Mouse (Mus musculus) heart, postnatal 14 days (tissue): ENCODE measurements around the gene Mylk. TPM values are rescaled to one million over a fixed set of nuclear protein-coding genes. Genes with fewer than 3 reads are reported as not detected.
A peak's percentile ranks its signal among the peaks of the same experiment; 100 is the strongest.

ENCODE experiments used
- DNase-seq, 2 experiments: peaks; one replicate each; pipeline ENCODE4 v3.0.0; 2021 to 2022
- intact Hi-C: fragments of 180-260 bp; cut with DNase I; formaldehyde crosslinking; loops from one replicate; pipeline ENCODE4 v1.15.1; 2025
- total RNA-seq, 2 experiments: library from RNA; stranded (reverse); gene quantifications; 2 replicates each; pipeline ENCODE4 v1.2.3; 2021

The Mylk gene
- total RNA-seq, 2 experiments from 2014 or later, result 37.2 to 37.9 TPM

- intact Hi-C loops, result no loop called here
- DNase-seq, result no peak
Observed at GRCm38 (mm10) chr16:34834477-34834876, 89.5 kb downstream of the Mylk start.

DNA sequence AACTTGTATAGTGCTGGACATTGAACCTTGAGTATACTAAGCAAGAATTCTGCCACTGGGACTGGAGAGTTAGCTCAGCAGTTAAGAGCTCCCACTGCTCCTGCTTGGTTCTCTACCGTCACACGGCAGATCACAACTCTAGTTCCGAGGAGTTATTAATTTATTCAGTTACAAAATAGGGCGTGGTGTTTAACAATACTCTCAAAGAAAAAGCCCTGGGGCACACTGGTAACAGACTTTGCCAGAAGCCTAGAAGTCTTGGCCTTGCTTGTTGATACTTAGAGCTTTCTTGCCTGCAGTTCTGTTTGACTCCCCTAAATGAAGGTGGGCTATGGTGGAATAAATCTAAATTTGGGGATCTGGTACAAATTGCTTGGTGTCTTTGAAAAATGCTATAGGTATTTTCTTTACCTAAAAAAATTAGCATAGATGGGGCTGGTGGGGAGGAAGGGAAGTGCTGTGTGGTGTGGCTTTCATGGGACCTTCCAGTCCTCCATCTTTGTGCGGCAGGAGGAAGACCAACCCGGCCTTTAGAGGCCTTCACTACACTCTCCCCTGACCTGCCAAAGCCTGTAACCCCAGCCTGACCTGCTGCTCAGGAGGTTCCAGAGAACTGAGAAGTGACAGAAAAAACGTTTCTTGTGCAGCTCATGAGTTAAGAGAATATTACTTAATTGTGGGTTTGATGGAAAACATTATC lies 94.1 kb downstream of the Mylk start:
- no peak for DNase-seq
- intact Hi-C loops, result no loop called here

DNA sequence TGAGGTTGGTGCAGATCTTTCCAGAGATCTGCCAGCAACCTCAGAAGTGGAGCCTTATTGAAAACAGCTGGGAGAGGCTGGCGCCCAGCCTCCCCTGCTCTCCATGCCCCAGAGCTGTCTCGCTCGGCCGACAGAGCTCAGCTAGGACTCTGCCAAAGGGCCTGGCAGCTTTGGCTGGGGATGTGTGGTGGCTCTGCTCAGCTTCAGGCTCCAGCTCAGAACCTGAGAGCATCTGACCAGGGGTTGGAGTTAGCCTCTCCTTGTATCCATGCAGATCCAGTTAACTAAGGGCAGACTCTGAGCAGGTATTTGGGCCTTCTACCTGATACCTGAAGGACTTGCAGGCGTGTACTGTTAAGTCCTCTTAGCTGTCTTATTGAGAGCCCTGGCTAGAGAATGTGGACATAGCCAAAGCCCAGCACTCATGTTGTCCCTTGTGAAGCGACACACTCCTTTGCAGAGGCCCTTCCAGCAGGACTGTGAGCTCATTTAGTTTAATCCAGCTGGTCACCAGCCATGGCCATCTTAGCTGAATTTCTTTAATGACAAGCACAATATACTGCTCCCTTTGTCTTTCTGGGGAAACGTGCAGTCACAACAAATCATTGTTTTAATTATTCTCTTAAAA lies 94.8 kb downstream of the Mylk start:
- peak; percentile 8 to 18 for DNase-seq

DNA sequence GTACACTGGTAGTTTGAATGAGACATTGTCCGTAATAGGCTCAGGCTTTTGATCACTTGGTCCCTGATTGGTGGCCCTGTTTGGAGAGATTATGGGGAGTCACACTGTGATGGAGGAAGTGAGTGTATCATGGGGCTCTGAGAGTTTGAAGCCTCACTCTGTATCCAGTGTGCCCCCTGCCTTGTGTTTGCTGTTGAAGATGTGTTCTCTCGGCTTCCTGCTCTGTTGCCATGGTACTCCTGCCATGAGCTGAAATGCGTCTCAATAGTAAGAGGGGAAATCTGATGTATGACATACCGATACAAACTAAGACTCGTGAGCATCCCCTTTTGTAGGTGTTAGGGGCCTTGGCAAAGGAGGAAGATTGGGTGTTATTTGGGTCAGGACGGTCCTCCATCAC lies 99.8 kb downstream of the Mylk start:
- intact Hi-C loops, result no loop called here
- no peak for DNase-seq

More for the DNA sequence above, 94.8 kb downstream of the Mylk start:
- intact Hi-C loops, result no loop called here

DNA sequence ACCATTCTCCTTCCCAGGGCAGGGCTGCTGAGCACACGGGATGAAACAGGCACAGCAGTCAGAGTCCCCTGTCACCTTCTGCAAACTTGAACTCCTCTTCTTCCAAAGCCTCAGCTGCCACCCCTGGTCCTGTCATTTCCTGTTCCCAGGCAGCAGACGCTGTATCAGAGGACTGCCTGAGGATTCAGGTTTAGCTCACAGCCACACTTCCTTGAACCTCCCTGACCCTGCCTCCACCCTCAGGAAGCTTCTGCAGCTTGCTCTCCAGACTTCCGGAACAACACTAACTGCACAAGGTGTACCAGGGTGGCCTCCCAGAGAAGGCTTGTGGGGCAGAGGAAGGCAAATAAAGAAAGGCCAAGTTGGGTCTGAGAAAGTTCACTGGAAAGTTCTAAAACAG lies 102.6 kb downstream of the Mylk start:
- intact Hi-C loops, result no loop called here

GRCm38 (mm10) chr16:34854066-34854465 lies 109.1 kb downstream of the Mylk start:
- intact Hi-C loops, result no loop called here
- DNase-seq, result no peak

More for the DNA sequence above, 102.6 kb downstream of the Mylk start:
- no peak for DNase-seq

GRCm38 (mm10) chr16:34855136-34855535 lies 110.1 kb downstream of the Mylk start:
- no peak for DNase-seq
- intact Hi-C loops, result no loop called here

- intact Hi-C loops, result no loop called here
- no peak for DNase-seq
Observed at GRCm38 (mm10) chr16:34855751-34856150, 110.7 kb downstream of the Mylk start.

GRCm38 (mm10) chr16:34857631-34858030 lies 112.6 kb downstream of the Mylk start:
- no peak for DNase-seq
- intact Hi-C loops, result no loop called here

- intact Hi-C loops, result no loop called here
- DNase-seq, result no peak
Observed at GRCm38 (mm10) chr16:34860761-34861160, 115.8 kb downstream of the Mylk start.

DNA sequence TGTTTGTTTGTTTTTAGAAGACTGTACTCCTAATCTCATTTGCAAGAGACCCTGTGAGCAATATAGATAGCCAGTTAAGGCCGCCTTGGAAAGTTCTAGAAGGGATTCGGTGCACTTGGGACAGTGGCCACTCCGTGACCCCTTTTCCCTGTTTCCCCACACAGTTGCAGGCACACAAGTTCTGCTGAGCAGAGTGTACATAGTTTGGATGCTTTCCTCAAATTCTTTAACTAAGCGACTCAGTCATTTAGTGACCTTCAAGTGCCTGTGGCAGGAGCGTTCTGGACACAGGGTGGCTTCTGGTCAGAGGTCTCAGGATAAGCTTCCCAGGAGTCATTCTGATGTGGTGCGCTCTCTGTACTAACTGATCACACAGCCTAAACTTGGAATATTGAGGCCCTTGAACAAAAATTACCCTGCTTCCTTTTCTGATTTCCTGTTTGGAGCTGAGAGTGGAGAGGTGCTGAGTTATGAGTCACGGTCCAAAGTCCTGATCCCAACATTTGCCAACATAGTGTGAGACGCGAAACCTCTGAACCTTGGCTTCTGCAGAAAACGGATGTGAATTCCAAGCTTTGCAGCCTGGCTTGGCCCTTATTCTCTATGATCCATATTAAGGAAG lies 116.8 kb downstream of the Mylk start:
- intact Hi-C loops, result no loop called here
- no peak for DNase-seq

DNA sequence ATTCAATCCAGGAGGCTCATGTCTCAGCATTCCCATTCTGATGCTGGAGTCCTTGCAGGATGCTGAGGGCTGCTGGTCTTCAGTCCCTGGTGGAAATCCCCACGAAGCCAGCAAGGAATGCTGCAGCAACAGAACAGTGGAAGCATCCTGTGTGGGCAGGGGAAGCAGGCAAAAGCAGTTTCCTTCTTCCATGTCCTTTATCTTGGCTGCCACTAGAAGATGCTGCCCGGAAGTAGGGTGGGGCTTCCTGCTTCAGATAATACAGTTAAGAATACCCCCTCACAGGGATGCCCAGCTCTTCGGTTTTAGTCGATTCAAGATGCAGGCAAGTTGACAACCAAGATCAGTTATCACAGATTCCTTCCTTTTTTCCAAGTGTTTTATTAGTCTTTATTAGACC lies 120.4 kb downstream of the Mylk start:
- no peak for DNase-seq

DNA sequence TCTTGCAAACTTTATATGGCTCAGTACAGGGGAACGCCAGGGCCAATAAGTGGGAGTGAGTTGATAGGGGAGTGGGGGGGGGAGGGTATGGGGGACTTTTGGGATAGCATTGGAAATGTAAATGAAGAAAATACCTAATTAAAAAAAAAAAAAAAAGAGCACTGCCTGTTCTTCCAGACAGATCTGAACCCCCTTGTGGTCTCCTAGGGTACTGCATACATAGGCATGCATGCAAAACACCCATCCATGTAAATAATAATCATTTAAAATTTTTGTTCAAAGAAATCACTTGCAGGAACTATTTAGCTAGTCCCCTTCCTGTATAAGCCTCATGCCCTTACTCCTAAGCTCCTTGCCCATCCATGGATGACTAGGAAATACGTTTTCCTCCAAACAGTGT lies 122.2 kb downstream of the Mylk start:
- DNase-seq, result no peak

More for the DNA sequence above, 120.4 kb downstream of the Mylk start:
- intact Hi-C loops, result no loop called here

GRCm38 (mm10) chr16:34880031-34880778 lies 135.2 kb downstream of the Mylk start:
- intact Hi-C loops, result no loop called here
- DNase-seq, result no peak

More for the DNA sequence above, 122.2 kb downstream of the Mylk start:
- intact Hi-C loops, result no loop called here

DNA sequence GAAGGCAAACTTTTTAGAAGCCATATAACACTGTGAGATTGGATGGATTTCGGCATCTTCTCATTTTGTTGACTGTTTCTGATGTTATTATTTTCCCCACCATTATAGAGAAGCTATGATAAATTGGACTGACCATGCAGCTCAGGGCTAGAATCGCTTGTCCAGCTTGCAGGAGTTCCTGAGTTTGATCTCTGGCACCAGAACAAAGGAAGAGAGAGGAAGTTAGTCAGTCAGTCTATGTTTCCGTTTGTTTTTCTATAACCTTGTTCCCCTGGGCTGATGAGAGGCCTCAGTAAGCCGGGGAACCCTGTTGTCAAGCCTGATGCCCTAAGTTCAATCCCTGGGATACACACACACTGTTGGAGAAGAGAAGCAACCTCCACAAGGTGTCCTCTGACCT lies 135.8 kb downstream of the Mylk start:
- no peak for DNase-seq
- intact Hi-C loops, result no loop called here

DNA sequence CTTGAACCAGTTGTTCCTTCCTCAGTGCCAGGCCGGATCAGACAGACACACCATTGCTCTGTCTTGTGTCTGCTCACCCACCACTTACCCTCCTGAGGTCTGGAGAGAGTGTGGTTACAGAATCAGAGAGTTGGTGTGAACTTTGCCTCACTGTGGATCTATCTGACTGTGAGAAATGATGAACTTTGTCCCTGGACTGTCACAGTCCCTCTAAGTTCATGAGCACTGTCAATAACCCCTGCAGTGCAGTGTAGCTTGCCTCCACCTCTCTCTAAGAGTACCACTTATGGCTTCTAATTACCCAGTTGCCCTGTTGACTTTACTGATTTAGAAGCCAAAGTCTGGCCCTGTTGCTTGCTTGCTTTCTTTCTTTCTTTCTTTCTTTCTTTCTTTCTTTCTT lies 142.0 kb downstream of the Mylk start:
- intact Hi-C loops, result no loop called here

DNA sequence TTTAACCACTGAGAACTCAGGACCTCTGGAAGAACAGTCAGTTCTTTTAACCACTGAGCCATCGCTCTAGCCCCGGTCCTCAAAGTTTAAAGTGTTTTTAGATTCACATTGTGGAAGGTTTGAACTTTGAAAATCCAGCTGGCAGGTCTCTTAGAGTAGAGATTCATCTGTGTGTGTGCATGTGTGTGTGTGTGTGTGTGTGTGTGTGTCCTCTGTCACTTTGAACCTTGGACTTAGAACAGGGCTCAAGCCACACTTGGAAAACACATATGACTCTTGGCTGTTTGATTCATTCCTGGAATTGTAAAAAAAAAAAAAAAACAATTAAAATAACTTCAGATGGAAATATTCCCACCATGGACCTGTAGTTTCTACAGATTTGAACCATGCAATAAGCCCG lies 149.0 kb downstream of the Mylk start:
- DNase-seq, result no peak
- intact Hi-C loops, result no loop called here

More for the DNA sequence above, 142.0 kb downstream of the Mylk start:
- DNase-seq, result no peak

DNA sequence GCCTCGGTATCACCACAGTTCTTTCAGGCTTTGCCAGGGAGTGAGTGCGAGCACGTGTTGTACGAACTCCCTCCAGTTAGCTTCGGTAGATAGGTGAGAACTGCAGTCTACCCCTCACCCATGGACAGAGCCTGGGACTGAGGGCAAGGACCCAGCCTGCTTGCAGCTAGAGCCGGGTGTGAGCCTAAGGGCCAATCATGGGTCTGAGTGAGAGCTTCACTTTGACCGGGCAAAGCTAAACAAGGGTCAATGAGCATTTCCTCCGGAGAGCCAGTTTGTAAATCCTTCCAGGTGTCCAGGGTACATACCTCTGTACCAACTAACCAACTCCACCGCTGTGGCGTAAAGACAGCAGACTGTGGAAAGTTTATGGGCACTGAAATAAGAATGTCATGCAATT lies 150.9 kb downstream of the Mylk start:
- intact Hi-C loops, result no loop called here
- DNase-seq, result no peak

DNA sequence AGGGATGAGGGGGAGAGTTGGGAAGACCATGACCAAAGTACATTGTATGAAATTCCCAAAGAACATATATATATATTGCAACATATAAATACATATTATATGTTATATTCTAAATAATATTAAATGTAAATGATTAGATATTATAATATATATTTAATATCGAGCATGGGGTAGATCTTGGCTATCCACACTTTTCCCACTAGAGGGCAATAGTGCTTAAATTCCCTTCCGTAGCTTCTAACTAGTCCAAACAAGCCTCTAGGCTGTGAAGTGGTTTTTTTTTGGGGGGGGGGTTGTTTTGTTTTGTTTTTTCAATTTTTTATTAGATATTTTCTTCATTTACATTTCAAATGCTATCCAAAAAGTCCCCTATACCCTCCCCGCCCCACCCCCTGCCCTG lies 152.0 kb downstream of the Mylk start:
- intact Hi-C loops, result no loop called here
- DNase-seq, result no peak

DNA sequence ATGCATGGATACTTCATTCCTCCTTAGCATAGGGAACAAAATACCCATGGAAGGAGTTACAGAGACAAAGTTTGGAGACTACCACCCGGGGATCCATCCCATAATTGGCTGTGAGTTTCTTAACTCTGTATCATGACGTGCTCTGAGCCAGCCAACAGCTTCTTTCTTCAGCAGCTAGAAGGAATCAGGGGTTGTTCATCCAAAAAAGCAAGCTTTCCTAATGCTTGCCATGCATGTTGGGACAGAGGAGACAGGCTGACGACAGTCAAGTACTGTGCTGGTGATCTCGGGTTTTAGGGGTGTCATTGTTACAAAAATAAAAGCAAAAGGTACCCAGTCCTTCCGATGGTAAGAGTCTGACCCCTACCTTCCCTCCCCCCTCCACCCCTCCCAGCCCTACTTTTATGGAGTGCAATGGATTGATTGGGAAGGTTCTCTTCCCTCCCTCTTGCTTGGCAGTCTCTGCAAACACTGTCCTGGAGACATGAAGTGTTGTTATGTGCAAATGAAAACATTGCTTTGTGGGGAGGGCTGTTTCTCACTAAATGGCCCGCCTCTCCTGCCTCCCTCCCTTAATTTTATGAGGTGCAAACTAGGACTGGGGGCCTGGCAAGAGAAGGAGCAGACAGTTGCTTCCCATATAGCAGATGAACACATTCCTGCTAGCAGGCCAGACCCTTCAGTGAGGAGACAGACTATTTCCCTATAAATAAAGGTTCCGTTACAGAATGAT lies 153.2 kb downstream of the Mylk start:
- DNase-seq, result no peak
- intact Hi-C loops, result no loop called here
